Mouse (Mus musculus) urinary bladder, postnatal 0 days (tissue): ENCODE measurements around the gene A630073D07Rik. TPM values are rescaled to one million over a fixed set of nuclear protein-coding genes. Genes with fewer than 3 reads are reported as not detected.

Experiments
- polyA plus RNA-seq: library from polyadenylated mRNA; unstranded; fragments of >200 nt; fragmentation: Nextera tagmentation; extraction: Ambion mirVana; gene quantifications from 2 replicates; pipeline ENCODE4 v1.2.1, GENCODE M21; 2015

The A630073D07Rik gene
- not detected in 2 replicates for polyA plus RNA-seq

DNA sequence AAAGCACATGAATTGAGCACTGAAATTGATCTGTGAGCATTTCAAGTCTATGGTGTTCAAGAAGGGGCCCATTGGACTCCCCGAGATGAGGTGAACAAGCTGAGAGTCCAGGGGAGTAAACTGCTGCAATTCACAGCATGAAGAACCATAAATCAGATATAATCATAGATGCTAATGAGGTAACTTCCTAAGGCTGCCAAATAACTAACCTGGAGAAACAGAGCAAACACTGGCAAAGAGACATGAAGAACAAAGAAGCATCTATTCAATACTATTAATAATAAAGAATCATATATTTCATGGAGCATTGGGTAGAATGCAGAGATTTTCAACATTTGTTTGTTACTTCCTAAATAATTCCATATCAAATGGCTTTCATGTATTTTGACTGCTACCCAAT, at the start of gene A630073D07Rik:
Gene A630073D07Rik, minus strand, starts transcription at position 101 of the 400 bp plus-strand sequence.

DNA sequence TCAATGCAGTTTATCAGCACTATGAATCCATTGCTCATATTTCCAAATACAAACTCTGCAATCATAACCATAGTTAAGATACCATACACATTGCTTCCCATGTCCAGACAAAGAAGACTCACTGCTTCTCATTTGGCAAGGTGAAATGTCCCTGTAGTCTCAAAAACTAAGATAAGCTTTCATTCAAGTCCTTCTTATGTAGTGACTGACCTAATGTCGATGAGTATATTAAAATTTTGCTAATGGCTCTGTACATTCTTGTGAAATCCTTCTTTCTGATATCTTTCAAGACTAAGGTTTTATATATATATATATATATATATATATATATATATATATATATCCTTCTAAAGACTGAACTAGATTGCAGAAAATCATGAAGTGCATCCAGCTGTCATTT, 49.6 kb upstream of the A630073D07Rik start, which contains the start of gene Tas2r121:
Gene Tas2r121, minus strand, starts transcription at position 101 of the 400 bp plus-strand sequence.

DNA sequence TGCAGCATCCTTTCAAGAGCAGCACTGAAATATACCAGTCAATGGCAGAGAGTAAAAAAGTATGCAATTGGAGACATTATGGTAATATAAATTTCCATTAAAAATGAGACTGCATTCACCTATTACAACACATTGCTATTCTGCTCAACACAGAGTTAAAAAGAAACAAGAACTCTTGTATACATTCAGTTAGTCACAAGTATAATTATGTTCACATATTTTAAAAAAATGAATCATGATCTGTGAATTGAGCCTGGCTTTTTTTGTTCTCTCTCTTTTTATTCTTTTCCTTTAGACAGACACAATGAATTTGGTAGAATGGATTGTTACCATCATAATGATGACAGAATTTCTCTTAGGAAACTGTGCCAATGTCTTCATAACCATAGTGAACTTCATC, 5.3 kb upstream of the A630073D07Rik start, which contains the start of gene Tas2r120:
Gene Tas2r120, plus strand, starts transcription at position 301 of the 400 bp plus-strand sequence.

DNA sequence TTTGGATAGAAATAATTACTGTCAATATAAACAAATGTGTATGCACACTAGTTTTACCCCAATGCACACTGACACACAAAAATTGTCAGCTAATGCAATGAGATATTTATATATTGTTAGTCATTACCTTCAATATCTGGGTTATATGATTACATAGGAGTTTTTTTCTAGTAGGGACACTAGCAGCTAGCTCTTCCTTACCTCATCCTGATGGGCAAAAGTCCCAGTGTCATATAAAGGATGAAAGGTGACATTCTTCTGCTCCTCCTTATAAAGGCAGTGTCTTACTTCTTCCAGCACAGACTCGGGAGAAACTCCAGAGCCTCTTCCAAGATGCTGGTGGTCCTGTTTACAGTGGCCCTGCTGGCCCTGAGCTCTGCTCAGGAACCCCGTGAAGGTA, 55.7 kb downstream of the A630073D07Rik start, which contains the start of gene Prp2:
Gene Prp2, plus strand, starts transcription at position 301 of the 400 bp plus-strand sequence.

Other genes with a start within 250 kb of the A630073D07Rik start
- gene Prh1, start 81.7 kb downstream of the A630073D07Rik start, polyA plus RNA-seq, result not detected in 2 replicates
- gene Prp2, start 55.6 kb downstream of the A630073D07Rik start, polyA plus RNA-seq, result not detected in 2 replicates
- not detected in 2 replicates for gene Tas2r120, start 5.4 kb upstream of the A630073D07Rik start, polyA plus RNA-seq
- gene Tas2r121, start 49.5 kb upstream of the A630073D07Rik start, polyA plus RNA-seq, result not detected in 2 replicates
- gene Tas2r122, start 60.4 kb upstream of the A630073D07Rik start, polyA plus RNA-seq, result not detected in 2 replicates
- gene Tas2r115, start 86.5 kb upstream of the A630073D07Rik start, polyA plus RNA-seq, result not detected in 2 replicates
- not detected in 2 replicates for gene Tas2r124, start 103.2 kb upstream of the A630073D07Rik start, polyA plus RNA-seq
- gene Tas2r102, start 110.6 kb upstream of the A630073D07Rik start, polyA plus RNA-seq, result not detected in 2 replicates
- not detected in 2 replicates for gene Tas2r136, start 126.6 kb upstream of the A630073D07Rik start, polyA plus RNA-seq
- gene Tas2r117, start 151.3 kb upstream of the A630073D07Rik start, polyA plus RNA-seq, result not detected in 2 replicates
- gene Tas2r123, start 195.6 kb upstream of the A630073D07Rik start, polyA plus RNA-seq, result not detected in 2 replicates
- not detected in 2 replicates for gene Tas2r116, start 203.9 kb upstream of the A630073D07Rik start, polyA plus RNA-seq
- gene Tas2r110, start 216.5 kb upstream of the A630073D07Rik start, polyA plus RNA-seq, result not detected in 2 replicates
- gene Tas2r113, start 241.5 kb upstream of the A630073D07Rik start, polyA plus RNA-seq, result not detected in 2 replicates